In the genomic region with DNA sequence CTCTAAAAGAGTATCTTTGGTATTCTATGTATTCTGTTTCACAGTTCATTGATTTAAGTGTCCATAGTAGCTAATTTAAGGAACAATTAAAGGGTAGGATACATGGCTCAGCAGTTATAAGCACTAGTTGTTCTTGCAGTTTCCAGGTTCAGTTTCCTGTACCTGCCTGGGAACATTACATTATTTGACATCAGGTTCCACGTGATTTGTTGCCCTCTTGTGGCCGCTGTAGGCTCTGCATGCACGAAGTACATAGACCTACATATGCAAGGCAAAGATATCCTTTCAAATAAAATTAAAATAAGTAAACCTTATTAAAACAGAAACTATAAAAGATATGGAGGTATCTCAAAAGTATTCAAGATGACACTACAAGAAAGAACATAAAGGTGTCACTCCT, we compare ENCODE assay signal across 8 mouse cellular contexts. TPM values are rescaled to one million over a fixed set of nuclear protein-coding genes. Genes with fewer than 3 reads are reported as not detected.
DNase-seq lines count a peak whose midpoint lies in the region; ATAC-seq and TF ChIP-seq lines count a peak whose summit lies in the region.

No protein-coding gene starts in this region.

- no peaks in the 10 kb centered on the region for H3K9me3 ChIP-seq in liver, embryonic 12.5 days (replicated peaks)
- no peaks in the 10 kb centered on the region for H3K9me3 ChIP-seq in neural tube, embryonic 12.5 days

- no peaks in the 10 kb centered on the region for H3K79me2 ChIP-seq in C2C12 (ENCODE audit: control insufficient read depth, insufficient read depth)

- no peak overlapping the region for H3K9ac ChIP-seq in liver, embryonic 12.5 days
- H3K9ac ChIP-seq in neural tube, embryonic 12.5 days = no peak overlapping the region

- under 1% methylated on average over 3 of the region's 3 CpGs for WGBS in liver, embryonic 12.5 days (ENCODE audit: insufficient replicate concordance)
- under 1% methylated on average over 3 of the region's 3 CpGs for WGBS in neural tube, embryonic 12.5 days

- H3K4me3 ChIP-seq in C2C12 (ENCODE audit: insufficient read depth, poor library complexity, severe bottlenecking) = no peak overlapping the region
- no peak overlapping the region for H3K4me3 ChIP-seq in liver, embryonic 12.5 days
- no peak overlapping the region for H3K4me3 ChIP-seq in neural tube, embryonic 12.5 days

- DNase-seq in T-cell, adult 2 months (ENCODE audit: low spot score) = peak; percentile 62
- DNase-seq in gastrocnemius, postnatal 4 days (ENCODE audit: low spot score in 2 of 2) = peak; percentile 20 to 52
- peak; percentile 79 for DNase-seq in kidney, adult 9 months
- peak; percentile 25 to 64 for DNase-seq in thymus, postnatal 10 days (ENCODE audit: low spot score in 2 of 2)

- H3K4me1 ChIP-seq in liver, embryonic 12.5 days = no peaks in the 10 kb centered on the region
- H3K4me1 ChIP-seq in neural tube, embryonic 12.5 days = no peaks in the 10 kb centered on the region

- no peaks in the 10 kb centered on the region for H3K79me3 ChIP-seq in C2C12 (ENCODE audit: low read depth)

- H3ac ChIP-seq in C2C12 (ENCODE audit: control insufficient read depth, insufficient read length, low read depth) = no peak overlapping the region

- no peaks in the 10 kb centered on the region for H3K27me3 ChIP-seq in C2C12 (ENCODE audit: control insufficient read depth, insufficient read depth, insufficient read length)
- no peaks in the 10 kb centered on the region; the same call in 1 of the 2 replicates for H3K27me3 ChIP-seq in liver, embryonic 12.5 days (replicated peaks)
- H3K27me3 ChIP-seq in neural tube, embryonic 12.5 days (replicated peaks) = no peaks in the 10 kb centered on the region

- no peak overlapping the region for H3K4me2 ChIP-seq in liver, embryonic 12.5 days
- no peak overlapping the region for H3K4me2 ChIP-seq in neural tube, embryonic 12.5 days (replicated peaks)

- ATAC-seq in common myeloid progenitor, adult 5-6 weeks (replicated peaks; ENCODE audit: low read depth, poor library complexity, severe bottlenecking) = peak; percentile 99
- peak; percentile 37; the same call in 1 of the 2 replicates for ATAC-seq in liver, embryonic 12.5 days
- peak; percentile 63; the same call in 1 of the 2 replicates for ATAC-seq in neural tube, embryonic 12.5 days (ENCODE audit: low FRiP score, low read depth)

- TF ChIP-seq CTCF in C2C12 (IDR thresholded peaks at IDR 0.05; ENCODE audit: control insufficient read depth, insufficient read depth, insufficient read length) = peak; percentile 45

- no peak overlapping the region for H3K27ac ChIP-seq in liver, embryonic 12.5 days
- no peak overlapping the region for H3K27ac ChIP-seq in neural tube, embryonic 12.5 days

- no peaks in the 10 kb centered on the region for H3K36me3 ChIP-seq in C2C12 (ENCODE audit: control insufficient read depth, insufficient read depth)
- H3K36me3 ChIP-seq in liver, embryonic 12.5 days = no peaks in the 10 kb centered on the region
- no peaks in the 10 kb centered on the region for H3K36me3 ChIP-seq in neural tube, embryonic 12.5 days

TF ChIP-seq in C2C12, 6 proteins besides CTCF, POLR2A, EP300 and RAD21:
- no peak for TF ChIP-seq MAX (IDR thresholded peaks at IDR 0.05)
- no peak for TF ChIP-seq MYOD1 (IDR thresholded peaks at IDR 0.05; ENCODE audit: control insufficient read depth, insufficient read length, low read depth)
- TF ChIP-seq MYOG (IDR thresholded peaks at IDR 0.05; ENCODE audit: control insufficient read depth, extremely low read depth, insufficient read length) = no peak
- TF ChIP-seq FOSL1 (IDR thresholded peaks at IDR 0.05; ENCODE audit: insufficient read depth, low read length, poor library complexity, severe bottlenecking) = no peak
- no peak for TF ChIP-seq USF1 (IDR thresholded peaks at IDR 0.05; ENCODE audit: low read depth)

RNA-seq across cellular contexts. Expression of a gene that starts 6.5 kb away (rescaled TPM):
- 1.1 TPM for polyA plus RNA-seq in C2C12 (2012; fragmentation: generic; extraction: Trizol)
- 5.8 and 7.8 TPM in 2 replicates for total RNA-seq in common myeloid progenitor, adult 5-6 weeks (2017)
- total RNA-seq in gastrocnemius, postnatal 4 days (2021) = 1 to 10 TPM; 6.0 to 8.3 TPM
- polyA plus RNA-seq in liver, embryonic 12.5 days (2016; fragmentation: Nextera tagmentation; extraction: Ambion mirVana) = 3.5 and 3.6 TPM in 2 replicates
- 28.1 and 32.6 TPM in 2 replicates for polyA plus RNA-seq in neural tube, embryonic 12.5 days (2016; fragmentation: Nextera tagmentation; extraction: Ambion mirVana)

RNA-seq across cellular contexts. Expression of a gene that starts 56.3 kb away (rescaled TPM):
- 0.78 TPM for polyA plus RNA-seq in C2C12 (2012; fragmentation: generic; extraction: Trizol)
- total RNA-seq in common myeloid progenitor, adult 5-6 weeks (2017) = 14.2 and 18.9 TPM in 2 replicates
- total RNA-seq in gastrocnemius, postnatal 4 days (2021) = 1 to 10 TPM; 7.0 to 8.2 TPM
- polyA plus RNA-seq in liver, embryonic 12.5 days (2016; fragmentation: Nextera tagmentation; extraction: Ambion mirVana) = 5.3 and 5.5 TPM in 2 replicates
- polyA plus RNA-seq in neural tube, embryonic 12.5 days (2016; fragmentation: Nextera tagmentation; extraction: Ambion mirVana) = 9.3 and 9.8 TPM in 2 replicates

RNA-seq across cellular contexts. Expression of a gene that starts 56.3 kb away (rescaled TPM):
- polyA plus RNA-seq in C2C12 (2012; fragmentation: generic; extraction: Trizol) = 1.8 TPM
- 13.2 and 13.8 TPM in 2 replicates for total RNA-seq in common myeloid progenitor, adult 5-6 weeks (2017)
- total RNA-seq in gastrocnemius, postnatal 4 days (2021) = 1 to 10 TPM; 6.0 to 7.7 TPM
- 7.6 and 7.7 TPM in 2 replicates for polyA plus RNA-seq in liver, embryonic 12.5 days (2016; fragmentation: Nextera tagmentation; extraction: Ambion mirVana)
- polyA plus RNA-seq in neural tube, embryonic 12.5 days (2016; fragmentation: Nextera tagmentation; extraction: Ambion mirVana) = 11.6 and 14.4 TPM in 2 replicates

Comparison
In these comparisons a context has a peak if more than half of its experiments do, and no peak if none do; other contexts are left out.
1. ATAC-seq: peak in every context shown above with its lines; median percentile 99 in common myeloid progenitor, adult 5-6 weeks; 63 in neural tube, embryonic 12.5 days; 37 in liver, embryonic 12.5 days.